Mouse (Mus musculus) lung, adult 10 weeks (tissue): Measurements from ENCODE around the gene Hspa1a. TPM values are rescaled to one million over a fixed set of nuclear protein-coding genes. Genes with fewer than 3 reads are reported as not detected.

Experiments
- polyA plus RNA-seq: library from polyadenylated mRNA; stranded (reverse); fragments of 350-450 nt; fragmentation: Illumina TruSeq; extraction: RNeasy Lipid Tissue Mini Kit (QIAGEN cat#74804); gene quantifications from one replicate; pipeline ENCODE4 v1.2.3, GENCODE M21; 2014; ENCODE audit warnings: low read depth, low replicate concordance; ENCODE audit not compliant: insufficient read depth

Gene Hspa1a
- 15.5 TPM for polyA plus RNA-seq

DNA sequence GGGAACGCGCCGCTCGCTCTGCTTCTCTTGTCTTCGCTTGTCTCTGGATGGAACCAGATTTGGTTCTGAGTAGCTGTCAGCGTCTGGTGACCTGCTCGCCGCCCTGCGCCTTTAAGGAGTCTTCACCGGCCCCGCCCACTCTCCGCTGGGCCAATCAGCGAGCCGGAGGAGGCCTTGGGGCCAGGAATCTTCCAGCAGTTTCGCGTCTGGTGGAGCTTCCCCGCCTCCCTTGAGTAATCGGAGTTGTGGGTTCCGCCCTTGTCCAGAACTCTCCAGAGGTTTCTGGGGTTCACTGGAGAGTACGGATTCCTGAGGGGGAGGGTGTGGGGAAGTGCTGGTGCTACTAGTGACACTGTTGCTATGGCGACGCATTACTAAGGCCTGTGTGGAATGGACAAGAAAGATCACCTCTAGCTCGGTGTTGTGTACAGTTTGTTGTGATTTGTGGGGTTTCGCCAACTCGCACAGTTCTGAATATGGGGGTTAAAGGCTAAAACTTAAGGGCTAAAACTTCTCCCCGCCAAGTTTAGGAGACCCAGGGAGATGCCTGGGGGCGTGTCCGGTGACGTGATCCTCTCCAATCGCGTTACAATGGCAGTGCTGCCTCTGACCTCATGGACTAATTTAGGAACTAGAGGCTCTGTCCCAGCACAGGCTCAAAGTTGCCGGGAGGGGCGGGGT lies at the start of gene Hspa1a, which contains the start of gene Hspa1l:
Gene Hspa1a, minus strand, starts transcription at position 88 of the 681 bp plus-strand sequence.
Gene Hspa1l, plus strand, starts transcription at position 635 of the 681 bp plus-strand sequence.

DNA sequence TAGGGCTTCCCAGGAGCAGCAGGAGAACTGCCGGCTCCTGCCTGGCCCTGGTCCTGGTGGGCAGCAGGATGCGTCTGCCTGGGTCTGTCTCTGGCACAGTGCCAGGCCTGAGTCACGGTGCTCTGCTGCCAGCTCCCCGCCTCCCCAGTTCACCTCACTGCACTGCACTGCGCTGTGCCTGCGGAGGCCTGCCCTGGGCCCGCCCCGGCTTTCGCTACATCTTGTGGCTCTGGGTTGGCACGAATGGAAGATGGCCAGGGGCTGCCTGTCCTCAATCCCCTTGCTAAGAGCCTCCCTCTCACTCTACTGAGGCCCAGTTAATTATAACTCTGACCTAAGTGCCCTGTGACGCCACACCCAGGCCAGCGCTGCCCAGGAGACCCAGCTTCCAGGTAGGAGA lies 44.4 kb upstream of the Hspa1a start, which contains the start of gene Vwa7:
Gene Vwa7, plus strand, starts transcription at position 204 of the 400 bp plus-strand sequence.

DNA sequence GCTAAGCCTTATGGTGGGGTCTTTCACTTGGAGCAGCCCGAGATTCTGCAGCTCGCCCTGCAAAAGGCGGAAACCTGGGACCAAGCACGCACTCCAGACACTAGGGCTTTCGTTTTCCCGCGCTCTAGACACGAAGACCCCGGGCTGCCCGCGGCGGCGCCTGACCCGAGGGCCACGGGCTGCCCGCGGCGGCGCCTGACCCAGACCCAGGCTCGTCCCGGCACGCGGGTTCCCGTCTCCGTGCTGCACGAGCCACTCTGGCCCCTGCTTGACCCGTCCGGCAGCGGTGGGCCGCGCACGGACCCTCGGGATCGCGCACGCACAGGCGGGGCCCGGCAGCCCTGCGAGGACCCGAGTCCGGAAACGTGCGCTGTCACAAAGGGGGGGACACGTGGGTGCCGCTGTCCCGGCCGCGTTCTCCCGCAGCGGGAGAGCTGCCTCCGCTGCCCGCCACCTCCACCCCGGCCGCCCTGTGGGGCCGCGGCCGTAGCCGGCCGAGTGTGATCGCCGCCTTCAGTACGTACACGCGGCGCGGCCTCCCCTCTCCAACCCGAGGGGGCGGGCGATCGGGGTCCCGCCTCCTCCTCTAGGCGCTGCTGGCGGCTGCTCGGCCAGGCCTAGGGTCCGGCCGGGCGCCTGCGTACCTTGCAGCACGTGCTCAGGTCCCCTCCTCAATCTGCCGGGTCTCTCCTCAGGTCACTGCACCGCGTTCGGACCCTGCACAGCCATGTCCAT lies 28.9 kb upstream of the Hspa1a start, which contains the start of gene Vars:
Gene Vars, plus strand, starts transcription at position 271 of the 735 bp plus-strand sequence.

DNA sequence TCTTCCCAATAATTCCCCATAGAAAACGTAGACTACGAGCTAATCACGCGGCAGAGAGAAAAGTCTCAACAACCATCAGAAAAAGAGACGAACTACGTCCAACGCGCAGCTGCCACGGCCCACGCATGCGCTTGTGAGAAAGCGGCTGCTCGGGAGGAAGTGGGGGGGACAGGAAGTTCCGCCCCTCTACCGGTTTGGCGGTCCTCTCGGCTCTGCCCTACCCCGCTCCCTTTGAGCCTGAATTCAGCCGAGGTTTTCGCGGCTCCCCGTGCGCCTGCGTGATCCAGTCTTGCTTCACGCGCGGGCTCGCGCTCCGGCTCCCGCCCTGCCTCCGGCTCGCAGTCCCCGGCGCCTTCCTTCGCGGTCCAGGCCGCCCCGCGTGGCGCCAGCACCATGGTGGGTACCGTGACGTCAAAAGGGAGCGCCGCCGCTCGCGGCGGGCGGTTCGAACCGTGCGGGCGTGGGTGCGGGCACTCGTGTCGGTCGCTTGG lies 9.8 kb upstream of the Hspa1a start, which contains the start of gene Lsm2:
Gene Lsm2, plus strand, starts transcription at position 173 of the 491 bp plus-strand sequence.

DNA sequence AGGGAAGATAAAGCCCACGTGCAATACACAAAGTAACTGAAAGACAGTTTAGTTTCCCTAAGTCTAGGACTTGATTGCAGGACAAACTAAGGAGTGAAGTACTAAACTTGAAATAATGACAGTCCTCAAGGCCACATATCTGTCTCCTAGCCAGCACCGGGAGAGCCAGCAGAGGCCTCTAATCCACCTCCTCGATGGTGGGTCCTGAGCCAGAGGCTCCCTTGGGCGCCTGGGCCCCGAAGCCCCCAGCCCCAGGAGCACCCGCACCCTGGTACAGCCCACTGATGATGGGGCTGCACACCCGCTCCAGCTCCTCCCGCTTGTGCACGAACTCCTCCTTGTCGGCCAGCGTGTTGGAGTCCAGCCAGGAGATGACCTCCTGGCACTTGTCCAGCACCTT lies 2.1 kb downstream of the Hspa1a start, which contains the start of gene Gm20481:
Gene Gm20481, plus strand, starts transcription at position 91 of the 400 bp plus-strand sequence.

DNA sequence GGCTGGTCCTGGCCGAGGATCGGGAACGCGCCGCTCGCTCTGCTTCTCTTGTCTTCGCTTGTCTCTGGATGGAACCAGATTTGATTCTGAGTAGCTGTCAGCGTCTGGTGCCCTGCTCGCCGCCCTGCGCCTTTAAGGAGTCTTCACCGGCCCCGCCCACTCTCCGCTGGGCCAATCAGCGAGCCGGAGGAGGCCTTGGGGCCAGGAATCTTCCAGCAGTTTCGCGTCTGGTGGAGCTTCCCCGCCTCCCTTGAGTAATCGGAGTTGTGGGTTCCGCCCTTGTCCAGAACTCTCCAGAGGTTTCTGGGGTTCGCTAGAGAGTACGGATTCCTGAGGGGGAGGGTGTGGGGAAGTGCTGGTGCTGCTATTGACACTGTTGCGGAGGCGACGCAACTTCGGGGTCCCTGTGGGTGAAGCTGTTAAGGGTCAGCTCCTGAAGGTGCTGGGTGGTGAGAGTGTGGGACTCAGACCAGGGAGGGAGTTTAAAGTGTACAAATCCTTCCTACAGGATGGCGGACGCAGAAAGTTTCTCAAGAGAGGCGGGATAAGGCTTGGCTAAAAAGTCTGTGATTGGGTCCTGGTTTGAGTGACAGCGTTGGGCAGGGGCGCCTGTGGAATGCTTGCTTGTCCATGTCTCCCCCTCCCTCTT lies 12.7 kb downstream of the Hspa1a start, which contains the start of gene Hspa1b:
Gene Hspa1b, minus strand, starts transcription at position 109 of the 649 bp plus-strand sequence.

DNA sequence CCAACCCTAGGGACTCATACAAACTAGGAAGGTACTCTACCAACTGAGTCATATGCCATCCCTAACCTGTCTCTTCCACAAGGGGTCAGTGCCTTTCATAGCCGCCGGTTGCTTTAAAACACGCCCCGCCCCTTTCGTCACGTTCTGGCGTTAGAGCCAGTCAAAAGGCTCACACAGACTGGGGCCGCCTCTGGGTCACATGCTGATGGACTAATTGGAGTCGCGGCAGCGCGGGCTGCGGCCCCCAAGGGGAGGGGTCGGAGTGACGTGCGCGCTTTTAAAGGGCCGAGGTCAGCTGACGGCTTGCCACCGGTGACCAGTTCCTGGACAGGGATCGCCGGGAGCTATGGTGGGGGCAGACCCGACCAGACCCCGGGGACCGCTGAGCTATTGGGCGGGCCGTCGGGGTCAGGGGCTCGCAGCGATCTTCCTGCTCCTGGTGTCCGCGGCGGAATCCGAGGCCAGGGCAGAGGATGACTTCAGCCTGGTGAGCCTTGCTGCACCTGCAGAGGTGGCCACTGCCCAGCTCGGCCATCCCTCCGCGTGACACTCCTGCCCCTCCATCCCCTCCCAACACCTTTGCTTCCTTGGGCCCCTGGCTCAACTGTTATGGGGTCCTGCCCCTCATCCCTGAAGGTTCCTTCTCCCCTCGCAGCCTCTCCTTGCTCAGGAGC lies 40.8 kb downstream of the Hspa1a start, which contains the start of gene Neu1:
Gene Neu1, plus strand, starts transcription at position 193 of the 674 bp plus-strand sequence.

Other genes starting within 250 kb of the Hspa1a start
- gene C4b, start 228.3 kb downstream of the Hspa1a start, polyA plus RNA-seq: 122 TPM
- not detected for gene Cyp21a1, start 167.6 kb downstream of the Hspa1a start, polyA plus RNA-seq
- gene Stk19, start 135.2 kb downstream of the Hspa1a start, polyA plus RNA-seq: 27.3 TPM
- gene Dxo, start 135.1 kb downstream of the Hspa1a start, polyA plus RNA-seq: 27.5 TPM
- gene Skiv2l, start 121.9 kb downstream of the Hspa1a start, polyA plus RNA-seq: 19.3 TPM
- 30.3 TPM for gene Nelfe, start 121.8 kb downstream of the Hspa1a start, polyA plus RNA-seq
- 38.7 TPM for gene Cfb, start 109.6 kb downstream of the Hspa1a start, polyA plus RNA-seq
- gene Zbtb12, start 92.7 kb downstream of the Hspa1a start, polyA plus RNA-seq: 4.5 TPM
- gene Gm20547, start 90.1 kb downstream of the Hspa1a start, polyA plus RNA-seq: not detected
- 24.6 TPM for gene C2, start 73.9 kb downstream of the Hspa1a start, polyA plus RNA-seq
- 39.7 TPM for gene Ehmt2, start 73.7 kb downstream of the Hspa1a start, polyA plus RNA-seq
- 9.2 TPM for gene Slc44a4, start 57.7 kb downstream of the Hspa1a start, polyA plus RNA-seq
- 22.0 TPM for gene Neu1, start 40.9 kb downstream of the Hspa1a start, polyA plus RNA-seq
- 18.0 TPM for gene Hspa1b, start 12.9 kb downstream of the Hspa1a start, polyA plus RNA-seq
- gene Gm20481, start 2.2 kb downstream of the Hspa1a start, polyA plus RNA-seq: not detected
- gene Hspa1l, start 547 bp upstream of the Hspa1a start, polyA plus RNA-seq: 1.2 TPM
- gene Lsm2, start 9.7 kb upstream of the Hspa1a start, polyA plus RNA-seq: 34.0 TPM
- gene Vars, start 28.8 kb upstream of the Hspa1a start, polyA plus RNA-seq: 25.7 TPM
- 0.74 TPM for gene Vwa7, start 44.4 kb upstream of the Hspa1a start, polyA plus RNA-seq
- gene Sapcd1, start 55.9 kb upstream of the Hspa1a start, polyA plus RNA-seq: 1.3 TPM
- gene Msh5, start 74.6 kb upstream of the Hspa1a start, polyA plus RNA-seq: 3.1 TPM
- 242 TPM for gene Clic1, start 77.8 kb upstream of the Hspa1a start, polyA plus RNA-seq
- 99.2 TPM for gene Ddah2, start 86.9 kb upstream of the Hspa1a start, polyA plus RNA-seq
- 2.4 TPM for gene Ly6g6c, start 93.2 kb upstream of the Hspa1a start, polyA plus RNA-seq
- 0.84 TPM for gene Mpig6b, start 94.0 kb upstream of the Hspa1a start, polyA plus RNA-seq
- gene Ly6g6e, start 104.7 kb upstream of the Hspa1a start, polyA plus RNA-seq: 1.4 TPM
- gene Ly6g6d, start 105.9 kb upstream of the Hspa1a start, polyA plus RNA-seq: 13.1 TPM
- gene Ly6g6f, start 113.5 kb upstream of the Hspa1a start, polyA plus RNA-seq: not detected
- 72.3 TPM for gene Abhd16a, start 117.1 kb upstream of the Hspa1a start, polyA plus RNA-seq
- not detected for gene Ly6g5c, start 136.1 kb upstream of the Hspa1a start, polyA plus RNA-seq
- 0.55 TPM for gene Ly6g5b, start 143.3 kb upstream of the Hspa1a start, polyA plus RNA-seq
- gene Gpank1, start 149.3 kb upstream of the Hspa1a start, polyA plus RNA-seq: 23.7 TPM
- 116 TPM for gene Csnk2b, start 149.9 kb upstream of the Hspa1a start, polyA plus RNA-seq
- gene D17H6S53E, start 154.2 kb upstream of the Hspa1a start, polyA plus RNA-seq: 11.1 TPM
- not detected for gene Apom, start 159.9 kb upstream of the Hspa1a start, polyA plus RNA-seq
- 66.8 TPM for gene Bag6, start 163.0 kb upstream of the Hspa1a start, polyA plus RNA-seq
- 149 TPM for gene Prrc2a, start 192.7 kb upstream of the Hspa1a start, polyA plus RNA-seq
- 14.2 TPM for gene Aif1, start 203.9 kb upstream of the Hspa1a start, polyA plus RNA-seq
- 56.7 TPM for gene Lst1, start 216.3 kb upstream of the Hspa1a start, polyA plus RNA-seq
- 46.6 TPM for gene Ltb, start 222.3 kb upstream of the Hspa1a start, polyA plus RNA-seq
- 1.2 TPM for gene Tnf, start 229.9 kb upstream of the Hspa1a start, polyA plus RNA-seq
- gene Lta, start 233.2 kb upstream of the Hspa1a start, polyA plus RNA-seq: 0.62 TPM
- not detected for gene Gm16181, start 248.7 kb upstream of the Hspa1a start, polyA plus RNA-seq